Mouse (Mus musculus) intestine, embryonic 16.5 days (tissue): ENCODE data around the gene Rnf39. TPM values are rescaled to one million over a fixed set of nuclear protein-coding genes. Genes with fewer than 3 reads are reported as not detected.

Experiments used
- ATAC-seq: fragments of 200-750 bp; cut with Nextera tagmentation; 2 replicates; pipeline ENCODE4 v1.8.0; 2017; ENCODE audit warnings: moderate TSS enrichment, moderate library complexity
- H3K27ac ChIP-seq: fragments of 300-500 bp; sonication (generic); 2 replicates; pipeline ENCODE4 v1.5.1; 2014; ENCODE audit warnings: mild to moderate bottlenecking, low read length
- H3K27me3 ChIP-seq: fragments of 300-500 bp; sonication (generic); replicated peaks from 2 replicates; pipeline ENCODE4 v1.6.1; 2014; ENCODE audit warnings: low read length, control low read depth, mixed read lengths; ENCODE audit not compliant: control insufficient read depth, insufficient read depth
- H3K36me3 ChIP-seq: fragments of 300-500 bp; sonication (generic); 2 replicates; pipeline ENCODE4 v1.6.1; 2014; ENCODE audit warnings: low read length, control low read depth; ENCODE audit not compliant: control insufficient read depth, insufficient read depth
- H3K4me1 ChIP-seq: fragments of 300-500 bp; sonication (generic); 2 replicates; pipeline ENCODE4 v1.6.1; 2014; ENCODE audit warnings: low read length, control low read depth, mixed read lengths; ENCODE audit not compliant: control insufficient read depth, insufficient read depth
- H3K4me2 ChIP-seq: fragments of 300-500 bp; sonication (generic); 2 replicates; pipeline ENCODE4 v1.6.1; 2014; ENCODE audit warnings: low read depth, low read length, control low read depth
- H3K4me3 ChIP-seq: fragments of 300-500 bp; sonication (generic); 2 replicates; pipeline ENCODE4 v1.5.1; 2014; ENCODE audit warnings: mild to moderate bottlenecking, low read length
- H3K9ac ChIP-seq: fragments of 300-500 bp; sonication (generic); 2 replicates; pipeline ENCODE4 v1.6.1; 2014; ENCODE audit warnings: low read depth, low read length
- H3K9me3 ChIP-seq: fragments of 300-500 bp; sonication (generic); 2 replicates; pipeline ENCODE4 v1.6.1; 2016; ENCODE audit warnings: low read length, control low read depth; ENCODE audit not compliant: control insufficient read depth
- WGBS: fragments of 180-500 bp; shearing (Covaris S2); extraction: QIAGEN DNeasy Blood & Tissue Kit; methylation state at CpG from one replicate; pipeline ENCODE4 v1.1.7; 2014; 5-methylcytosine and 5-hydroxymethylcytosine counted together
- polyA plus RNA-seq: library from polyadenylated mRNA; unstranded; fragments of >200 nt; fragmentation: Nextera tagmentation; extraction: Ambion mirVana; gene quantifications from 2 replicates; pipeline ENCODE4 v1.2.1, GENCODE M21; 2015

Gene Rnf39
- polyA plus RNA-seq, 1 experiment from 2014 or later = 1.8 TPM

- H3K36me3 ChIP-seq = no peaks in the 10 kb centered on the region
- WGBS = 78% methylated on average over 6 of the region's 6 CpGs
- no peak overlapping the region for H3K4me2 ChIP-seq
Measured at GRCm38 (mm10) chr17:36971172-36971850, 28.6 kb downstream of the Rnf39 start.

GRCm38 (mm10) chr17:36972791-36973190 is 30.1 kb downstream of the Rnf39 start:
- no peak overlapping the region for H3K4me2 ChIP-seq
- H3K27me3 ChIP-seq = no peaks in the 10 kb centered on the region
- 83% methylated on average over 3 of the region's 3 CpGs for WGBS
- H3K9me3 ChIP-seq = no peaks in the 10 kb centered on the region
- H3K27ac ChIP-seq = no peak overlapping the region
- H3K36me3 ChIP-seq = no peaks in the 10 kb centered on the region
- H3K9ac ChIP-seq = no peak overlapping the region
- no peak for ATAC-seq
- H3K4me3 ChIP-seq = no peak overlapping the region
- H3K4me1 ChIP-seq = no peaks in the 10 kb centered on the region

More at GRCm38 (mm10) chr17:36971172-36971850, 28.6 kb downstream of the Rnf39 start:
- H3K9me3 ChIP-seq = no peaks in the 10 kb centered on the region
- H3K27me3 ChIP-seq = no peaks in the 10 kb centered on the region
- ATAC-seq = no peak
- no peaks in the 10 kb centered on the region for H3K4me1 ChIP-seq
- no peak overlapping the region for H3K9ac ChIP-seq
- H3K27ac ChIP-seq = no peak overlapping the region
- no peak overlapping the region for H3K4me3 ChIP-seq

DNA sequence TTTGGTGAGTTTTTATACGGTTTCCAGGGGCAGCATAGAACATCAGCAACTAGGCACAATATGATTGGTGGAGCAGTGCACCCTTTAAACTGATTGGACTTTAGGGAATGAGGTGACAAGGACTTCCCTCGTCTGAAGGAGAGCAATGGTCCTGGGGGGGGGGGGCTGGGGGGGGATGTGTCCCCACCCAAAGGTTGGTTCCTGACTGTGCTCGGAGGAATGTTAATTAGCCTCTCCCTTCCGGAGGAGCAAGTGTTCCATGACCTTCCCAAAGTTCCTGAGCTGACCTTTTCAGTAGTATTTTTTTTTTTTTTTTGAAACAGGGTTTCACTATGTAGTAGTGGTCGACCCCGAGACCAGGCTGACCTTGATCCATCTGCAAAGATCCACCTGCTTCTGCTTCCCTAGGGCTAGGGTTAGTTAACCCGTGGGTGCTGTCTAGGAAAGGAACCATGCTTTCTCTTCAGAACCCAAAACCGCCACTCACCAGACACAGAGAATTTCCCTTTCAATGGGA is 30.6 kb downstream of the Rnf39 start:
- H3K9me3 ChIP-seq = no peaks in the 10 kb centered on the region
- 71% methylated on average over 8 of the region's 8 CpGs for WGBS

GRCm38 (mm10) chr17:36981221-36981813 is 38.6 kb downstream of the Rnf39 start, which contains the start of gene 2410137M14Rik:
TSS of gene 2410137M14Rik (minus strand) at chr17:36981237.
- peak within 1 kb of the TSS; percentile 30 for H3K4me3 ChIP-seq
- no peaks in the 10 kb centered on the region for H3K27me3 ChIP-seq
- H3K36me3 ChIP-seq = no peaks in the 10 kb centered on the region
- no peak within 1 kb of the TSS for H3K27ac ChIP-seq
- H3K4me1 ChIP-seq = peaks cover 14% of the 10 kb centered on the region; the same call in 1 of the 2 replicates
- H3K9ac ChIP-seq = no peak within 1 kb of the TSS; the same call in 1 of the 2 replicates
- H3K9me3 ChIP-seq = no peaks in the 10 kb centered on the region
- peak within 1 kb of the TSS; percentile 53 for H3K4me2 ChIP-seq
- ATAC-seq = peak; percentile 66
- 10% methylated on average over 18 of the region's 18 CpGs for WGBS

More for the DNA sequence above, 30.6 kb downstream of the Rnf39 start:
- ATAC-seq = no peak
- Histone ChIP-seq H3K4me1 (no peaks in the 10 kb centered on the region), H3K4me2 (no peak overlapping the region), H3K27ac (no peak overlapping the region), H3K9ac (no peak overlapping the region), H3K27me3 (no peaks in the 10 kb centered on the region), H3K4me3 (no peak overlapping the region), H3K36me3 (no peaks in the 10 kb centered on the region)

DNA sequence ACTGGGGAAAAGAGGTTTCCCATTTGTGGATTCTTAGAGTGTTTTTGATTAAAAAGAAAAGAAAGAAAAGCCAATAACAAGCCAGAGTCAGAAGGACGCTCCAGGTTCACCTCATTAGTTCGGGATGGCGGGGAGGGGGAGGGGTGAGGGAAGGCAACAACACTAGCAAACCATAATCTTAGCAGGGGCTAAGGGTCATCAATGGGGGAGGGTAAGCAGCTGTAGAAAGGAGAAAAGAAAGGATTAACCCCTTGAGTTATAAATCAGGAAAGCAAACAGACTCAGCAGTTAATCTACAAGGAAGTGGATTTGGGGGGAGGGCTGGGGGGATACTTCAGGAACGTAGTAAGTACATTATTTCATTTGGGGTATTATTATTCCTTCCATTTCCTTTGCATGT is 39.1 kb downstream of the Rnf39 start:
- Histone ChIP-seq H3K9me3 (no peaks in the 10 kb centered on the region), H3K4me3 (peak overlapping the region; percentile 30), H3K9ac (no peak overlapping the region; the same call in 1 of the 2 replicates), H3K27ac (no peak overlapping the region), H3K36me3 (no peaks in the 10 kb centered on the region), H3K4me1 (peaks cover 14% of the 10 kb centered on the region; the same call in 1 of the 2 replicates), H3K4me2 (peak overlapping the region; percentile 53), H3K27me3 (no peaks in the 10 kb centered on the region)
- peak; percentile 45; the same call in 1 of the 2 replicates for ATAC-seq
- 9% methylated on average over 4 of the region's 4 CpGs for WGBS

DNA sequence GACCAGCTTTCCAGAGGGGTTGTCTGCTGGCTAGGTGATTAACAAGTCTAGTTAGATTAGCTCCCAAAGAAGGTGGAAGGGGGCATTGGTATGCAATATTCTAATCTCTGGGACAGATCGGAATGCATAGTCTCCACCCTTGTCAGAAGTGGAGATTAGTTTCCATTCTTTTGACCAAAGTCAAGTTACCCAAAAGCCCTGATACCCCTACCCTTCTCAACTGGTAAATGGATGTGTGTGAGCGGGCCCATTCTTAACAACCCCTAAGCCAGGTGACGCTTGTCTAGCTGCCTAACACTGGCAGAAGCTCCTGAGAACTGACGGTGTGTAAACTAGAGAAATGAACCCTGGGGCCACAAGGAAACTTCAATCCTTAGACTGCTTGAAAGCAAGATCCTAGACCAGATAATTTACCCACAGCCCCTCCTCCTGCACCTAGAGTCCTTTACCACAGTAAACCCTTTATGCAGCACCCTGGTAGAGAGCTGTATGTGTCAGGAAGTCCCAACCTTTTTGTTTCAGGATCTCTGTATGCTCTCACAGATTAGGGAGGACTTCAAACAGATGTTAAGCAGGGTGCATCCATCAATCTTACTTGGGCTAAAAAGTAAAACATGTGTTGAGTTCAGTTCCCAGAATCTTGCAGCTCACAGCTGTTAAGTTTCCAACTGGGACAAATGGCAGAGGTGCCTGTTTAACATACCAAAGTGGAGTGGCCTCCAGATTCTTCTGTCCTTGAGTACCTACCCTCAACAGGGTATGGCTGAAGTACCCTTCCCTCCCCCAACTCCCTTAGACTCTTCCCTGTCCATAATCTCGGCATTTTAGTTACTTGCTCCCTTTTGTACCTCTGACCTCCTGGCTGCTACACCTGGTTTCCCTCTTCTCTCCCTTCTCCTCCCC is 39.8 kb downstream of the Rnf39 start:
- Histone ChIP-seq H3K9me3 (no peaks in the 10 kb centered on the region), H3K27ac (no peak overlapping the region), H3K27me3 (peaks cover 3% of the 10 kb centered on the region; the same call in 1 of the 2 replicates), H3K9ac (no peak overlapping the region), H3K4me3 (no peak overlapping the region), H3K36me3 (no peaks in the 10 kb centered on the region), H3K4me2 (peak overlapping the region; percentile 53; the same call in 1 of the 2 replicates), H3K4me1 (peaks cover 14% of the 10 kb centered on the region; the same call in 1 of the 2 replicates)
- peak; percentile 53 for ATAC-seq
- 38% methylated on average over 5 of the region's 5 CpGs for WGBS

DNA sequence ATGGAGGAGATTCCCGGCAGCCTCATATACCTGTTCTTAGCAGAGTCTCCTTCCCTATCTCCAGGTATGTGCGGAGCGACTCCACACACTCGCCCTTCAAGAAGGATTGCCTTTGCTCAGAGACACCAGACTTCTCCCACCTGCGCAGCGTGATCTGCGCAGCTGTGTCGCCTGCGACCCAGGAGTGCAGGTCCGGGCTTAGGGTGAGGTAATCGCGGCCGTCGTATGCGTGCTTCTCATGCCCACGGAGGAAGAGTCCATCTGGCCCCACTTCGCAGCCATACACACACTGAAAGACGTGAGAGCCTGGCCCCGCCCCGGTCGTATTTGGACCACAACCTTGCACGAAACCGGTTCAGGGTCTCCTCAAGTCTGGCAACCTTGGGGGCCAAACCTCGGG is 45.8 kb downstream of the Rnf39 start:
- Histone ChIP-seq H3K27ac (no peak overlapping the region), H3K4me3 (peak overlapping the region; percentile 26), H3K4me1 (no peaks in the 10 kb centered on the region), H3K9ac (0 out of 2 replicates have a peak overlapping the region, but pooled peaks have one; percentile 48), H3K36me3 (no peaks in the 10 kb centered on the region), H3K9me3 (no peaks in the 10 kb centered on the region), H3K27me3 (peaks cover 17% of the 10 kb centered on the region; the same call in 1 of the 2 replicates), H3K4me2 (peak overlapping the region; percentile 50)
- ATAC-seq = peak; percentile 58
- 7% methylated on average over 24 of the region's 24 CpGs for WGBS

DNA sequence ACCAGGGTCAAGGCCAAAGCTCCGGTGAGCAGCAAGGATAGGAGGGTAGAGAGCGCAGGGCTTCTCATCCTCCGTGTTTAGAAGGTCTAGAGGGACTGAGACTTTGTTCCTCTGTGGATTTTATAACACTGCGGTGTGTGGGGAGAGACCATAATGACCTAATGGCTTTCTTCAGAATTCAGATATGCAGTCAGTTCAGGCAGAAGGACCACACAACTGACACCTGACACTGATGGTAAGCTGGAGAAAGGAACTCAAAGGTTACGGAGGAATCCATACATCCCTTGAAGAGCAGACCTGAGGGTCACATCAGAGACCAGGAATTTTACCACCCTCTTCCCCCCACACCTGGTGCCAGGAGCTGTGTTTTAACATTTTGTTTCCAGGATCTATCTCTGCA is 46.7 kb downstream of the Rnf39 start, which contains the start of gene H2-M5:
Gene H2-M5 (minus strand): TSS at position 101 of the 400 bp plus-strand sequence.
- WGBS = 26% methylated on average over 5 of the region's 5 CpGs
- no peak for ATAC-seq
- no peaks in the 10 kb centered on the region for H3K9me3 ChIP-seq
- 0 out of 2 replicates have a peak within 1 kb of the TSS, but pooled peaks have one; percentile 48 for H3K9ac ChIP-seq
- H3K4me1 ChIP-seq = no peaks in the 10 kb centered on the region
- H3K4me3 ChIP-seq = peak within 1 kb of the TSS; percentile 26
- peak within 1 kb of the TSS; percentile 50 for H3K4me2 ChIP-seq
- H3K27me3 ChIP-seq = peaks cover 17% of the 10 kb centered on the region; the same call in 1 of the 2 replicates
- H3K27ac ChIP-seq = no peak within 1 kb of the TSS
- no peaks in the 10 kb centered on the region for H3K36me3 ChIP-seq
